Mouse (Mus musculus): ENCODE data around the gene Stk40. TPM values are rescaled to one million over a fixed set of nuclear protein-coding genes. Genes with fewer than 3 reads are reported as not detected.

Stk40 gene
- polyA plus RNA-seq, 1 experiment from 2014 or later = 34.2 TPM

Other genes starting within 250 kb of the Stk40 start
- 0.10 and 0.21 TPM in 2 replicates for gene Csf3r, start 79.4 kb upstream of the Stk40 start, polyA plus RNA-seq (2015; fragmentation: Nextera tagmentation; extraction: Ambion mirVana)
- gene Mrps15, start 57.0 kb upstream of the Stk40 start, polyA plus RNA-seq (2015; fragmentation: Nextera tagmentation; extraction: Ambion mirVana) = 122 and 125 TPM in 2 replicates
- 27.8 and 37.7 TPM in 2 replicates for gene Oscp1, start 45.4 kb upstream of the Stk40 start, polyA plus RNA-seq (2015; fragmentation: Nextera tagmentation; extraction: Ambion mirVana)
- gene Lsm10, start 7.3 kb upstream of the Stk40 start, polyA plus RNA-seq (2015; fragmentation: Nextera tagmentation; extraction: Ambion mirVana) = 55.9 and 56.0 TPM in 2 replicates
- gene Eva1b, start 43.8 kb downstream of the Stk40 start, polyA plus RNA-seq (2015; fragmentation: Nextera tagmentation; extraction: Ambion mirVana) = 7.9 and 8.1 TPM in 2 replicates
- gene Sh3d21, start 59.5 kb downstream of the Stk40 start, polyA plus RNA-seq (2015; fragmentation: Nextera tagmentation; extraction: Ambion mirVana) = 0.39 and 0.41 TPM in 2 replicates
- 194 and 202 TPM in 2 replicates for gene Thrap3, start 98.8 kb downstream of the Stk40 start, polyA plus RNA-seq (2015; fragmentation: Nextera tagmentation; extraction: Ambion mirVana)
- 53.5 and 58.2 TPM in 2 replicates for gene Map7d1, start 152.4 kb downstream of the Stk40 start, polyA plus RNA-seq (2015; fragmentation: Nextera tagmentation; extraction: Ambion mirVana)
- 141 and 143 TPM in 2 replicates for gene Trappc3, start 158.4 kb downstream of the Stk40 start, polyA plus RNA-seq (2015; fragmentation: Nextera tagmentation; extraction: Ambion mirVana)
- gene Col8a2, start 182.8 kb downstream of the Stk40 start, polyA plus RNA-seq (2015; fragmentation: Nextera tagmentation; extraction: Ambion mirVana) = 0.96 and 1.4 TPM in 2 replicates
- gene Adprhl2, start 217.7 kb downstream of the Stk40 start, polyA plus RNA-seq (2015; fragmentation: Nextera tagmentation; extraction: Ambion mirVana) = 70.9 and 81.6 TPM in 2 replicates
- 10.0 and 11.2 TPM in 2 replicates for gene Tekt2, start 221.7 kb downstream of the Stk40 start, polyA plus RNA-seq (2015; fragmentation: Nextera tagmentation; extraction: Ambion mirVana)

Data from forebrain, embryonic 13.5 days (tissue).